Mouse (Mus musculus) right cerebral cortex, postnatal 36 days (tissue): ENCODE results near the gene Rpl36.
"Not testable (repeated sequence)": the region's sequence is repeated elsewhere in the genome, so short reads cannot be mapped to it uniquely, and the experiment has no call there.

Experiments used
- DNase-seq, 2 experiments: peaks; one replicate each; pipeline ENCODE4 v3.0.0; 2022; ENCODE audit warnings: low spot score in 2 of 2, mixed read lengths in 1 of 2

Rpl36 gene

GRCm38 (mm10) chr17:56608699-56609098, 4.5 kb upstream of the Rpl36 start:
- DNase-seq: no peak

- peak; percentile 98 to 99 for DNase-seq
Observed at GRCm38 (mm10) chr17:56609452-56610171, 3.6 kb upstream of the Rpl36 start, which contains the start of gene 2410015M20Rik. Gene 2410015M20Rik, minus strand, starts transcription at chr17:56609771.

DNA sequence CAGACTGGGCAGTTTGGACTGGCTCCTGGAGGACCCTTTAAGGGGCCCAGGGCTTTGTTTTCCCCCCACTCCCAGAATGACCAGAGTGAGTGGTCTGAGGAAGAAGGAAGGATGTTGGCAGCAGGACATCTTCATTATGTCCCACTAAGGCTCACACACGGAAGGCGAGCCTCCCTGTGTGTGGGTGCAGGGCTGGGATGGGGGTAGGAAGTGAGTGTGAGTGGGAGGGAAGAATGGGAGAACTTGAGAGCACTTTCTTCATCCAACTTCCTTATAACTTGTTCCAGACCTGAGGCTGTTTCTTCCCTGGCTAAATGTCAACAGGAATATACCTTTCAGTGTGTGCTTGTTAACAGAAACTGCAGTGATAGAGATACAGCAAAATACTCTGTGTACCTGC, 1.9 kb upstream of the Rpl36 start:
- DNase-seq: no peak

- DNase-seq: no peak
Observed at GRCm38 (mm10) chr17:56611861-56612564, 1.2 kb upstream of the Rpl36 start.

GRCm38 (mm10) chr17:56612565-56612939, 664 bp upstream of the Rpl36 start:
- not testable (repeated sequence) for DNase-seq

DNA sequence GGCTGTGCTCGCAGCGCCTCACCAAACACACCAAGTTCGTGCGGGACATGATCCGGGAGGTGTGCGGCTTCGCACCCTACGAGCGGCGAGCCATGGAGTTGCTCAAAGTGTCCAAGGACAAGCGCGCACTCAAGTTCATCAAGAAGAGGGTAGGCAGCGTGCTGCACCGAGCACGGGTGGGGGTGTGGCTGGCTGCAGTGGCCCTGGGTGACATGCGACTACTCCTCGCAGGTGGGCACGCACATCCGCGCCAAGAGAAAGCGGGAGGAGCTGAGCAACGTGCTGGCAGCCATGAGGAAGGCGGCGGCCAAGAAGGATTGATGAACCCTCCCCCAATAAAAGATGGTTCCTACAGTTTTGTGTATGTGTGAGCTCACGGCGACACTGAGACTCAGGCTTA, 677 bp downstream of the Rpl36 start:
- not testable (repeated sequence) for DNase-seq

DNA sequence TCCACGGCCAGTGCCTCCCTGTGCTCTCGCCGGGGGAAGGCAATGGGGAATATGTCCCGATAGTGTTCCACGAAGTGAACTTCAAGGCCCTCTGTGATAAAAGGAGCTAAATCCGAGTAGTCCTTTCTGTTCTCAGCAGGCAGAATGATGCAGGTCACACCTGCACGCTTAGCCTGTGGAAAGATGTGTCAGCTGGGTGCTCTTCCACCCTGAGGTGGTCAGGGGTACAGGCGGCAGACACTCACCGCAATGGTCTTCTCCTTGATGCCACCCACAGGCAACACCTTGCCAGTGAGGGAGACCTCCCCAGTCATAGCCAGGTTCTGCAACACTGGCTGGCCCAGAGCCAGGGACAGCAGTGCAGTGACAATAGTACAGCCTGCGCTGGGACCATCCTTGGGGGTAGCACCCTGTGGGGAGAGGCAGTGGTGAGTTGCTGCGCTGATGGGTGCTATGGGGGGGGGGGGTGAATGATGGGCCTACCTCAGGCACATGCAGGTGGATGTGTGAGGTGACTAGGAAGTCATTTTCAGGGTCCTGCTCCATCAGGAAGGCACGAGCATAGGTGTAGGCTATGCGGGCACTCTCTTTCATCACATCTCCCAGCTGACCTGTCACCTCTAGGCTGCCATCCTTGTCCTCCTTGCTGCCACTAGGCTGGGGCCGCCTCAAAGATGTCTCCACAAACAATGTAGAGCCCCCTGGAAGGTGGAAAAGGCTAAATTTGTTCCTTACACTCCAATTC, 1.3 kb downstream of the Rpl36 start:
- DNase-seq: no peak

DNA sequence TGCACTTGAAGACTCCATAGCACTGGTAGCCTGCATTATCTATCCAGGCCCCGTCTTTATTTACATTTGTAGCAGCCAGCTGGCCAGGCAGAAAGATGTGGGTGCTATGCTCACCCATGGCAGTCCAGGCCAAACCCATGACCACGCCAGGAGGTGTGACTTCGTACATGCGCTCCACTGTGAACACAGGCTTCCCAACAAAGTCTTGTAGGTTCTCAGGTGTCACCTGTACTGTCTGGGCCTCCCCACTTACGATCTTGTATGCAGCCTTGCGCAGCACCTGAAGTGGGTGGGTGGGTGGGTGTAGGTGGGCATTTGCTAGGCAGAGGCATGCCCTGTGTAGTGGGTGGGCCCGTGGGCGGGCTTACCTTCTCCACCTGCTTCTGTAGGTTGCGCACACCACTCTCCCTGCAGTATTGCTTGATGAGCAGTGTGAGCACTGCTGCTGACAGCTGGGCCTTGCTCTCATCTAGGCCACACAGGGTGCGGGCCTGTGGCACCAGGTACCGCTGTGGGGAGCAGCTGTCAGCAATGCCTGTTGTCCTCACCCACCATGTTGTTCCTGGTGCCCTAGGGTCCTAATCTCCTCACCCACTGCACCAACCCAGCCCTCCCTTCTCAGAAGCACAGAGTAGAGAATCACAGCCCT, 2.0 kb downstream of the Rpl36 start:
- DNase-seq: no peak

- no peak for DNase-seq
Observed at GRCm38 (mm10) chr17:56615792-56616191, 2.6 kb downstream of the Rpl36 start.

DNA sequence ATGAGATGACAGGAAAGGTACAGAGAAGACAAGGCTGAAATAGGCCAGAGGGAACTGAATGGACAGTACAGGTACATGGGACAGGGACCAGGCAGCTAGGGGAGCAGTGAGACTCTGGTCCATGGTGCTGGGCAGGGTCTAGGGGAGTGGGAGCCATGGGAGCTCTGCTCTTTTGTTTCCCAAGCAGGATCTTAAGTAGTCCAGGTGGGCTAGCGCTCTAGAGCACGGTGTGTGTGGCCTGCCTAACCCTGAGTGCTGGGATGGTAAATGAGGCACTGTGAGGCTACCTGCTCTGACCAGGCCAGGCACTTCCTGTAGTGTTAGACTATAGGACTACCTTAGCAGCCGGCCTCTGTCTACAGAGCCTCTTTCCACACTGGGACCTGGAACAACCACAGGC, 3.5 kb downstream of the Rpl36 start:
- no peak for DNase-seq

DNA sequence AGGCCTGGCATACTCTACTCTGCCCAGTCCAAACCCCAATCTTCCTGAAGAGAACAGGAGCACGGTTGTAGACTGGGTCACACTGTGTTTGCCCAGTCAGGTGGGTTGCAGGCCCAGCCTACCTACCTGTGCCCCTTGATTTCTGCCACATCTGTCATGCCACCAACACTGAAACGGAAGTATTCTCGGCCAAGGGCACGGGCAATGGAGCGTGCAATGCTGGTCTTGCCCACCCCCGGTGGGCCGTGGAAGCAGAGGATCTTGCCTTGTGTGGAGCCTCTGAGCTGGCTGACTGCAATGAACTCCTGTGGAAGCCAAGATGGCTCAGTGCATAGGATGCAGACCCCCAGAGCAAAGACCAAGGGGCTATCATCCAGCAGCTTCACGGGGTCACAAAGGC, 4.4 kb downstream of the Rpl36 start:
- no peak for DNase-seq

DNA sequence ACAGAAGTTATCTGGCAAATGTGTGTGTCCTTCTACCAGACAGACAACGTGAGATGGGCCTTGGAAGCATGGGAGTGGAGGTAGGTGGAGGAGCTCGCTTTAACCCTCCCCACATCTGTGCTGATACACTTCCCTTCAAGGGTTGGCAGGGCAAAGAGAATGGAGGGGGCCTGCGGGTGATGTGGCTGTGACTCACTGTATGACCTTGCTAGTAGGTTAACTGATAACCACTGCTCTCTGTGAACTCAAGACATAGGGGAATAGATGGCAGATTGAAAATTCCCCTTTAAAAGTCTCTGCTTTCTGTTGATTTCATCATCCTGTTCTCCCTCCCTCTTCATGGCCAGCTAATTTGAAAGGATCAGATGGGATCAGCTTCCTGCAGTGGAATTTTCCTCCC, 12.3 kb downstream of the Rpl36 start:
- DNase-seq: no peak

- DNase-seq: no peak
Observed at GRCm38 (mm10) chr17:56626260-56626659, 13.0 kb downstream of the Rpl36 start.

DNA sequence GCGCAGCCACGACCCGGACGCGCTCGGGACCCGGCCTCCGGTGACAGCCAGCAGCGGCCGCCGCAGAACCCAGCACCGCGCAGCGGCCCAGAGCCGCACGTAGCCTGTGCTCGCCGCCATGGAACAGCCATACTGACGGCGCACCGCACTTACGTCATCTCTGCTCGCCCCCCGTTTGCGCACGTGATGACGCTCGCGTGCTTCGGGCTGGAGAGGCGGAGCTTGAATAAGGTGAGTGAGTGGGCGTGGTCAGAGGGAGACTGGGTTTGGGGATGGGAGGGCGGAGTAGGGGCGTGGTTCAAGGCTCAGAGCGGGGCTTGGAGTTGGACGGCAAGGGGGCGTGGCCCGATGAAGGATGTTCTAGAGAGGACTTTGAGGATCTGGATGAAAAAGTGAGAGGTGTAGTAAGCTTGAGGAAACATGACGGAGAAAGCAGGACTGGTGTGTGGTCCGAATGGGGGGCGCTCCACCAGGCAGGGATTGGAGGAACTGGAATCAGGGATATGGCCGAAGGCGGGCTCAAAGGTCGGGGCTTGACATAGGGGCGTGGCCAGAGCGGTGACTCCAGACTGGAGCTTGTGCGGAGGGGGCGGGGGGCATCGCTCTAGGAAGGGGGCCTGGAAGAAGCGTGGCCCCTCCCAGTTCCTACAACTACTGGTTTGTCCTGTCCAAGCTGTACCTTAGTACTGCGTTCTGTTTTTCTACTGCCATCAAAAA, 13.7 kb downstream of the Rpl36 start, which contains the start of gene Lonp1:
Gene Lonp1 (minus strand): TSS at position 134 of the 717 bp plus-strand sequence.
- DNase-seq: peak; percentile 94

DNA sequence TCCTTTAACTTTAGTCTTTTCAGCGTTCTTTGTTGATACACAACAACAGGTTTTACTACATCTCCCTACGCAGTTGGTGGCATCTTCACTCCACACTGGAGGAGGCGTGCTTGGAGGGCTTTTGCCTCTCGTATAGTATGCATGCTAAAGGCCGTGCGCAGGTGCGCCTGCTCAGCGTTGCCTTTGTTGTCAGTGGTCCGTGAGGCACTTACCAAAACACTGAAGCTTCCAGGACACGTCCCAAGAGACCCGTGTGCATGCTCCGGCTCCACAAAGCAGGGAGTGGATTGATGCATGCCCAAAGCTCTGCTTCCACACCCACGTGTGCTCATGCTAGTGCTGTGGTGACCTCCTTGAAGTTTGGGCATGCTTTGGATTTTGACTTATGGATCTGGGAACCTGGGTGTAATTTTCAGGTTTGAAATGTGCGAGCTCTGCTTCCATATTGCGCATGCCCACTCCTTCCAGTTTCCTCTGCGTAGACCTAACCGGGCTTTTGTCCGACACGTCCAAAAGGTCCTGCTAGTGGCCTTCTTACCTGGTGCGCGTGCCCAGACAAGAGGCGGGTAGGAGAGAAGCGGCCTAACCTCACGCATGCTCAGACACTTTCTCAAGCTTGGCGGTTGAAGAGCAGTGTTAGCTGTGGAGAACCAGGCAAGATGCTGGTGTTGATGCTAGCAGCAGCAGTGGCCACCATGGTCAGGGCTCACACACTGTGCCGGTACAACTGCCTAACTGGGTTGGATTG, 14.5 kb downstream of the Rpl36 start, which contains the start of gene Catsperd:
Gene Catsperd (plus strand): TSS at position 614 of the 748 bp plus-strand sequence.
- DNase-seq: no peak

DNA sequence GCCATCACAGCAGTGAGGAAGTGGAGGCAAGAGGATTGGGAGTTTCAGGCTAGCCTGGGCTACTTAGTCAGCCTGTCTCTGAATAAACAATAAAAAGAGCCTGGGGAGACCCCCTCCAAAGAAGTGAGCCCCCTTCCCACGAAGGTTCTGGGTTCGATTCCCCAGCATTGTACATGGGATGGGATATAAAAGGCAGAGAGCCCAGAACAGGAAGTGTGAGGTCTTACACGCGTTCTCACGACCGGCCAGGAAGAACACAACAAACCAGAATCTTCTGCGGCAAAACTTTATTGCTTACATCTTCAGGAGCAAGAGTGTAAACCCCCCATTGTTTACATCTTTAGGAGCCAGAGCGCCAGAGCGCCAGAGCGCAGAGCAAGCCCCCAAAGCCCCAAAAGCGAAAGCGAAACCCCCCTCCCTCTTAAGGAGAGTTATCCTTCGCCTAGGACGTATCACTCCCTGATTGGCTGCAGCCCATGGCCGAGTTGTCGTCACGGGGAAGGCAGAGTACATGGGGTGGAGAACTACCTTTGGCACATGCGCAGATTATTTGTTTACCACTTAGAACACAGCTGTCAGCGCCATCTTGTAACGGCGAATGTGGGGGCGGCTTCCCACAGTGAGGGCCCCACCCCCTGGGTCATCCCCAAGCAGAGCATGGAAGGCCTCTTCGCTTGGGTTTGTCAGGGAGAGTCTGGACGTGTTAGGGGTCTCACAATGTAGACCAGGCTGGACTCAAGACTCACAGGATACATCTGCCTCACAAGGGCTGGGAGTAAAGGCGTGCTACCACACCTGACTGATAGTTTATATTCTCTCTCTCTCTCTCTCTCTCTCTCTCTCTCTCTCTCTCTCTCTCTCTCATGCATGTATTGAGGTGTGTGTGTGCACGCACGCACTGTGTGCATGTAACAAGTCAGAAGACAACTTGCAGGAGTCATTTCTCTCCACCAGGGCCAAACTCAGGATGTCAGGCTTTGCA, 16.9 kb downstream of the Rpl36 start:
- DNase-seq: not testable (repeated sequence)

DNA sequence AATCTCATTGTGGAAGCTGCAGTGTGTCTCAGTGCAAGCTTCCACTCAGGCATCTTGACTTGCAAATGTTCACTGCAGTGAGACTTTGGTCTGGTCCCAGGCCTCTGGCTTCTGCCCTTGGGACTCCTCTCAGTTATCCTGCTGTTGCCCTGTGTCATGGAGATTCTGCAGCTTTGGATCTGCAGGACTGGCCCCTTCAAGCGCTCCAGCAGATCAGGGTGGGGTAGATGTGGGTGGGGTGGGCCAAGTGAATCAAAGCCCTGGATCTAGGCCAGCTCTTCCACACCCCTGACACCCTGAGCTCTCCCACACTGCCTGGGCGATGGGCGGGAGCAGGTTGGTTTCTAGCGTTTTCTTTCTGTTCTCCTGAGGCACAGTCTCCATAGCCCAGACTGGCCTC, 18.6 kb downstream of the Rpl36 start:
- DNase-seq: no peak

- DNase-seq: no peak
Observed at GRCm38 (mm10) chr17:56634023-56634422, 20.8 kb downstream of the Rpl36 start.

DNA sequence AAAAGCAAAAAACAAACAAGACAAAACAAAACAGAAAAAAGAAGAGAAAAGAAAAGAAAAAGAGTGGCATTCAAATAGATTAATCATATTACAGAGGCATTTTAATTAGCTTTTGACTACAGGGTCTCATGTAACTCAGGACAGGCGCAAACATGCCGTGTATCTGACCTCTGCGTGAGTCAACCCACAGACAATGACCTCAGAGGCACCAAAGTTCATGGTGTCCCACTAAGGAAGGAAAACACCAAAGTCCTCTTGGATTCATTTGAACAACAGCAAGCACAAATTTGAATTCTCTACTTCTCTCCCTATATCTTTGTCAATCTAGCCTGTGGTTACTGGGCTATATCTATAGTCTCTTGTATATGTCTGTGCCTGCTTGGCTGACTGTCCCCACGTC, 30.0 kb downstream of the Rpl36 start:
- no peak for DNase-seq
